Mouse (Mus musculus) brain, embryonic 14.5 days (tissue): Measurements from ENCODE around the gene Zfp746. TPM values are rescaled to one million over a fixed set of nuclear protein-coding genes. Genes with fewer than 3 reads are reported as not detected.

Experiments
- DNase-seq: peaks from one replicate; pipeline ENCODE4 v3.0.0-alpha.2; 2011; ENCODE audit warnings: low read depth
- CTCF ChIP-seq: fragments of 200-500 bp; IDR thresholded peaks from 2 replicates; pipeline ENCODE4 v1.5.1; 2012; ENCODE audit warnings: inconsistent platforms, mild to moderate bottlenecking, moderate library complexity, borderline replicate concordance; ENCODE audit not compliant: insufficient read depth, insufficient read length; ENCODE audit errors: extremely low read depth
- POLR2A ChIP-seq: fragments of 200-500 bp; IDR thresholded peaks from 2 replicates; pipeline ENCODE4 v1.6.1; 2012; ENCODE audit warnings: mild to moderate bottlenecking, inconsistent platforms, borderline replicate concordance; ENCODE audit not compliant: poor library complexity, insufficient read depth, insufficient read length, severe bottlenecking; ENCODE audit errors: extremely low read depth
- polyA plus RNA-seq: library from polyadenylated mRNA; depleted of rRNA; stranded (reverse); fragments of >200 nt; gene quantifications from 2 replicates; pipeline ENCODE4 v1.2.3, GENCODE M21; 2012

Zfp746 gene
- polyA plus RNA-seq, 1 experiment, result 38.8 TPM

GRCm38 (mm10) chr6:48064451-48064850 lies 21.9 kb downstream of the Zfp746 start:
- DNase-seq, result no peak
- no peak for TF ChIP-seq POLR2A
- no peak for TF ChIP-seq CTCF

GRCm38 (mm10) chr6:48063940-48064339 lies 22.5 kb downstream of the Zfp746 start:
- DNase-seq, result no peak
- no peak for TF ChIP-seq CTCF
- no peak for TF ChIP-seq POLR2A

- no peak for DNase-seq
These were observed 25.5 kb downstream of the Zfp746 start for GRCm38 (mm10) chr6:48060895-48061294.

GRCm38 (mm10) chr6:48060421-48060820 lies 26.0 kb downstream of the Zfp746 start:
- TF ChIP-seq CTCF (no peak), POLR2A (no peak)
- no peak for DNase-seq

More at GRCm38 (mm10) chr6:48060895-48061294, 25.5 kb downstream of the Zfp746 start:
- TF ChIP-seq CTCF (no peak), POLR2A (no peak)

DNA sequence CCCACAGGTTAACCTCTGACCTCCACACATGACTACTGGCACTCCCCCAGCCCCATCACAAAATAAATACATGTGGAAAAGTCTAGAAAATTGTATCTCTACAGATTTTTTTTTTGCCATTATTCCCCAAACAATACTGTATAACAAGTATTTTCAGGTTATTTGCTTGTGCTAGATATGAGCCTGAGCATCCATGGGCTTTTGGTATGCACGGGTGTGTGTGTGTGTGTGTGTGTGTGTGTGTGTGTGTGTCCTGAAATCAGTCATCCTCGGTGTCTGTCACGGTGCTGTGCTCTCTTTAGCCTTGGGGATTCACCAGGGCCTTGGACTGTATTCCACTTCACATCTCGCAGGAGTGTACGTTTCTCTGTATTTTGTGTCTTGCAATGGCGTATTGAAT lies 34.3 kb downstream of the Zfp746 start:
- TF ChIP-seq CTCF, result no peak
- no peak for TF ChIP-seq POLR2A
- no peak for DNase-seq

- TF ChIP-seq CTCF, result no peak
- TF ChIP-seq POLR2A, result no peak
- DNase-seq, result no peak
These were observed 34.7 kb downstream of the Zfp746 start for GRCm38 (mm10) chr6:48051666-48052065.

DNA sequence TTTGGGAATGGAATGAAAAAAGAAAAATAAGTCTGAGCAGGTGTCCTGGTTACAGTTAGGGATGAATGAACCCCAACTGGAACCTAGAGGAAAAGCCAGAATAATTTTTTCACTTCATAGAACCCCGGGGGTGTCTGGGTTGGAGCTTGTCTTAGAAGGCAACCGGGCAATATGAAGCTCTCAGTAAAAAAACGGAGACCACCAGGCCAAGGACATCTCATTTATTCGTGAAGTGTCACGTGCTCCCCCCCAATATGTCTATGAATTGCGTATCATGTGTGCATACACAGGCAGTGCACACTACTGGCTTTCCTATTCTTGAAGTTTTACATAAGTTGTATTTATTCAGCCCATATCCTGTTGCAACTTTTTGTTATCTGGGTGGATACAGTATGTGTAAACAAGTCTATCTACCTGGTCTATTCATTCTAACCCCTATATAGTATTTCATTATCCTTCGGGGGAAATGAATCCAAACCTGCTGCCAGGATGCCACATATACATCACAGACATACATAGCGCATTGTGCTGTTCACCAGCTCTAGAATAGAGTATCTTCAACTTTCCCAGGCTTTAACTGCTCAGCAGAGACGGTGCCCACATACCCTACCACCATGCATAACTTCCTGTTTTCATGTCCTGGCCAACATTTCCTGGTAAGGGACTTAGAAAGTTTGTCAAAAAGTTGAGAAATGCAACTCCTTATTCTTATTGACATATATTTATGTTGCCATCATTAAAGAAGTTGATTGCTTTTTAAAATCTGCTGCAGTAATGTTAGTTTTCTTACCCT lies 36.9 kb downstream of the Zfp746 start:
- TF ChIP-seq CTCF, result no peak
- no peak for TF ChIP-seq POLR2A
- peak; percentile 41 for DNase-seq

GRCm38 (mm10) chr6:48048426-48049272 lies 37.7 kb downstream of the Zfp746 start, which contains the start of gene Zfp777:
Gene Zfp777, minus strand, starts transcription at chr6:48048911.
- TF ChIP-seq CTCF (peak; percentile 49), POLR2A (peak; percentile 90)
- peak; percentile 95 for DNase-seq

DNA sequence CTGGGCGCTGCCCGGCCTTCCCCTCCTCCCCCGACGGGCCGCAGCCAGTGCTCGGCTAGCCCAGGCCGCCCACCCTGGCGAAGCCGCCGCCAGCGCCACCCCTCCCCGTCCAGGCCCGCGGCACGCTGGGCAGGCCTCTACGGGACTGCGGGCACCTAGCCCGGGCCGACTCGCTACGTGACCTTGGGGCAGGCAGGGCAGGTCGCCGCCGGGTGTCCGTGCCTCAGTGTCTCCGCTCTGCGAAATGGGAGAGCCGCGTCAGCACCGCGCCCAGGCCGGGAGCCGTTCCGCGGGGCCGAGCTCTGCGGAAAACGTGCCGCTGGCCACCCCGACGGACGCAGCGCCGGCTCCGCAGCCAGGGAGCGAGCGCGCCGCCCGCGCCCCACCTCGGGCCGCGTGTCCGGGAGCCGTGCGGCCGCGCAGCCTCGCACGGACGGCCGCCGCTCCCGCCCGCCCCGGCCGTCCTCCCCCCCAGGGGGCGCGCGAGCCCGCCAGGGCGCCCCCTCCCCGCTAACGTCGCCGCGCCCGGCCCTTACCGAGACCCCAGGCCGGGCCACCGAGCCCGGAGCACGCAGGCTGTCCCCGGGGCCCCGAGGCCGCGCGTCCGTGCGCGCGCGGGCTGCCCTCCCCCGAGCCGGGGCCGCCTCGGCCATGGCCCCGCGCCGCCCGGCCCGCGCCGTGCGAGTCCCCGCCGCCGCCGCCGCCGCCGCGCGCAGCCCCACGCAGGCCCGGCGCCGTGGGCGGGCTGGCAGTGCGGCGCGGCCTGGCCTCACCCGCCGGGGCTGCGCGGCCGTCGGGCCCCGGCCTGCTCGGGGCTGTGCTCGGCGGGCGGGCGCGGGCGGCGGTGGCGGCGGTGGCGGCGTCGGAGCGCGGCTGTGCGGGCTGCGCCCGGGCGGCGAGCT lies 38.7 kb downstream of the Zfp746 start:
- no peak for TF ChIP-seq POLR2A
- no peak for TF ChIP-seq CTCF
- DNase-seq, result peak; percentile 37

DNA sequence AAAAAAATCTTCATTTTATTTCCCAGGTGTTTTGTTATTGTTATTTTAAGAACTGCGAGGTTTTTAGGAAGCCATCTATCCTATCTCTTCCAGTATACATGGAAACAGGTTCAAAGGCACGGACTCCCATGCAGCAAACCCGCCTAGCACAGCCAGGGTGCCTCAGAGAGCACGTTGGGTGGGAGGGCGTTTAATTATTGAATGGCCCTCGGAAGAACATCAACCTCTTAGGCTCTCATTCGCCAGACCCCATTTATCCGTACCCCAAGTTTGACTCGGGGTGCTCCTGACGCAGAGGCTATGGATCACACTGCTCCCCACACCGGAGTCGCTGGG lies 39.3 kb downstream of the Zfp746 start:
- DNase-seq, result peak; percentile 46
- TF ChIP-seq CTCF (peak; percentile 13; the same call in 1 of the 2 replicates), POLR2A (no peak)

DNA sequence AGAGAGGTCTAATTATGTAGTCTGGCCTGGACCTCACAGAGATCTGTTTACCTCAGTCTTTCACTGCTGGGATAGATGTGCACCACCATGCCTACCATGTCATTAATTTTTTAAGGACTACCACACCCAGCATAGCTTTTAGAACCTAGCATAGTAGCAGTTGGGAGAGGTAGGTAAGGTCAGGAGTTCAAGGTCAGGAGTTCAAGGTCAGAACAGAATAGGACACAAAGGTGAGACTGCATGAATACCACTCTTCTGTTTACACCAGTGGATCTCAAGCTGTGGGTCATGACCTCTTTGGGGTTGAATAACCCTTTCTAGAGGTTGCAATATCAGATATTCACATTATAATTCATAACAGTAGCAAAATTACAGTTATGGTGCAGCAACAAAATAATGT lies 53.7 kb downstream of the Zfp746 start:
- TF ChIP-seq POLR2A, result no peak
- no peak for TF ChIP-seq CTCF
- DNase-seq, result no peak
